Mouse (Mus musculus): ENCODE data around the gene Esrrg. TPM values are rescaled to one million over a fixed set of nuclear protein-coding genes. Genes with fewer than 3 reads are reported as not detected.

Esrrg gene
- polyA plus RNA-seq, 1 experiment from 2014 or later = 23.5 TPM

GRCm38 (mm10) chr1:188060493-188060892, 451.9 kb downstream of the Esrrg start:
- Histone ChIP-seq H3K27me3 (ENCODE audit: control insufficient read depth, insufficient read depth, low read length) (no peaks in the 10 kb centered on the region), H3K9ac (ENCODE audit: low read length) (no peak overlapping the region), H3K9me3 (replicated peaks; ENCODE audit: control insufficient read depth, low read length) (no peaks in the 10 kb centered on the region), H3K4me1 (ENCODE audit: control insufficient read depth, insufficient read depth, low read length) (peaks cover 8% of the 10 kb centered on the region), H3K4me2 (ENCODE audit: low read depth, low read length) (no peak overlapping the region), H3K36me3 (ENCODE audit: control insufficient read depth, insufficient read depth) (peaks cover 5% of the 10 kb centered on the region; the same call in 1 of the 2 replicates), H3K27ac (ENCODE audit: low read length) (no peak overlapping the region), H3K4me3 (ENCODE audit: low read length) (no peak overlapping the region)
- WGBS = 90% methylated on average over 7 of the region's 7 CpGs
- no peak for ATAC-seq (replicated peaks; ENCODE audit: extremely low read depth, insufficient read depth, low FRiP score)

GRCm38 (mm10) chr1:188068833-188069232, 460.2 kb downstream of the Esrrg start:
- no peaks in the 10 kb centered on the region for H3K9me3 ChIP-seq (replicated peaks; ENCODE audit: control insufficient read depth, low read length)
- no peaks in the 10 kb centered on the region for H3K36me3 ChIP-seq (ENCODE audit: control insufficient read depth, insufficient read depth)
- ATAC-seq (replicated peaks; ENCODE audit: extremely low read depth, insufficient read depth, low FRiP score) = no peak
- H3K4me3 ChIP-seq (ENCODE audit: low read length) = no peak overlapping the region
- H3K9ac ChIP-seq (ENCODE audit: low read length) = no peak overlapping the region
- WGBS = 56% methylated on average over 9 of the region's 9 CpGs
- H3K27ac ChIP-seq (ENCODE audit: low read length) = no peak overlapping the region
- H3K27me3 ChIP-seq (ENCODE audit: control insufficient read depth, insufficient read depth, low read length) = no peaks in the 10 kb centered on the region
- H3K4me2 ChIP-seq (ENCODE audit: low read depth, low read length) = no peak overlapping the region
- H3K4me1 ChIP-seq (ENCODE audit: control insufficient read depth, insufficient read depth, low read length) = no peaks in the 10 kb centered on the region

DNA sequence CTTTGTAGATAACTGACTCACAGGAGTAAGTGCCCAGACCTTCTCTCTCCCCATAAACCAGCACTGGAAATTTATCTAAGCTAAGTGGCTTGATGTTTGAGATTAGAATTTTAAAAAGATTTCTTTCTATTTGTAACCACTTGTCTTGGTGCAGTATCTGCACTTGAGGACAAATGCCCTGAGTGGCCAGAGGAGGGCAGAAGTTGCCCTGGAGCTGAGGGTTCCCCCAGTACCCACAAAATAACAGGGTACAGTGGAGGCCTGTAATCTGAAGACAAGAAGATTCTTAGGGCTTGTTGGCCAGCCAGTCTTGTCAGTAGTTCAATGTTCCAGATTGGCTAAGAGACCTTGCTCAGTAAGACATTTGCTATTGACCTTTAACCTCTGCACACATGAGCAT, 461.3 kb downstream of the Esrrg start:
- Histone ChIP-seq H3K4me1 (ENCODE audit: control insufficient read depth, insufficient read depth, low read length) (no peaks in the 10 kb centered on the region), H3K27ac (ENCODE audit: low read length) (no peak overlapping the region), H3K9ac (ENCODE audit: low read length) (no peak overlapping the region), H3K4me2 (ENCODE audit: low read depth, low read length) (no peak overlapping the region), H3K9me3 (replicated peaks; ENCODE audit: control insufficient read depth, low read length) (no peaks in the 10 kb centered on the region), H3K4me3 (ENCODE audit: low read length) (no peak overlapping the region), H3K27me3 (ENCODE audit: control insufficient read depth, insufficient read depth, low read length) (no peaks in the 10 kb centered on the region), H3K36me3 (ENCODE audit: control insufficient read depth, insufficient read depth) (no peaks in the 10 kb centered on the region)
- ATAC-seq (replicated peaks; ENCODE audit: extremely low read depth, insufficient read depth, low FRiP score) = no peak

- Histone ChIP-seq H3K27me3 (ENCODE audit: control insufficient read depth, insufficient read depth, low read length) (no peaks in the 10 kb centered on the region), H3K36me3 (ENCODE audit: control insufficient read depth, insufficient read depth) (no peaks in the 10 kb centered on the region)
- no peak for ATAC-seq (replicated peaks; ENCODE audit: extremely low read depth, insufficient read depth, low FRiP score)
Observed at GRCm38 (mm10) chr1:188077561-188078195, 469.1 kb downstream of the Esrrg start.

GRCm38 (mm10) chr1:188080261-188080875, 471.8 kb downstream of the Esrrg start:
- Histone ChIP-seq H3K4me1 (ENCODE audit: control insufficient read depth, insufficient read depth, low read length) (peaks cover 10% of the 10 kb centered on the region), H3K4me2 (ENCODE audit: low read depth, low read length) (no peak overlapping the region), H3K4me3 (ENCODE audit: low read length) (no peak overlapping the region), H3K36me3 (ENCODE audit: control insufficient read depth, insufficient read depth) (no peaks in the 10 kb centered on the region), H3K27ac (ENCODE audit: low read length) (no peak overlapping the region), H3K27me3 (ENCODE audit: control insufficient read depth, insufficient read depth, low read length) (no peaks in the 10 kb centered on the region), H3K9ac (ENCODE audit: low read length) (no peak overlapping the region), H3K9me3 (replicated peaks; ENCODE audit: control insufficient read depth, low read length) (no peaks in the 10 kb centered on the region)
- peak; percentile 28; the same call in 1 of the 2 replicates for ATAC-seq (replicated peaks; ENCODE audit: extremely low read depth, insufficient read depth, low FRiP score)
- WGBS = 44% methylated on average over 12 of the region's 12 CpGs

More at GRCm38 (mm10) chr1:188077561-188078195, 469.1 kb downstream of the Esrrg start:
- H3K4me3 ChIP-seq (ENCODE audit: low read length) = no peak overlapping the region
- H3K9ac ChIP-seq (ENCODE audit: low read length) = no peak overlapping the region
- H3K4me2 ChIP-seq (ENCODE audit: low read depth, low read length) = no peak overlapping the region
- H3K4me1 ChIP-seq (ENCODE audit: control insufficient read depth, insufficient read depth, low read length) = peaks cover 5% of the 10 kb centered on the region
- H3K27ac ChIP-seq (ENCODE audit: low read length) = no peak overlapping the region
- 77% methylated on average over 11 of the region's 11 CpGs for WGBS
- H3K9me3 ChIP-seq (replicated peaks; ENCODE audit: control insufficient read depth, low read length) = no peaks in the 10 kb centered on the region

DNA sequence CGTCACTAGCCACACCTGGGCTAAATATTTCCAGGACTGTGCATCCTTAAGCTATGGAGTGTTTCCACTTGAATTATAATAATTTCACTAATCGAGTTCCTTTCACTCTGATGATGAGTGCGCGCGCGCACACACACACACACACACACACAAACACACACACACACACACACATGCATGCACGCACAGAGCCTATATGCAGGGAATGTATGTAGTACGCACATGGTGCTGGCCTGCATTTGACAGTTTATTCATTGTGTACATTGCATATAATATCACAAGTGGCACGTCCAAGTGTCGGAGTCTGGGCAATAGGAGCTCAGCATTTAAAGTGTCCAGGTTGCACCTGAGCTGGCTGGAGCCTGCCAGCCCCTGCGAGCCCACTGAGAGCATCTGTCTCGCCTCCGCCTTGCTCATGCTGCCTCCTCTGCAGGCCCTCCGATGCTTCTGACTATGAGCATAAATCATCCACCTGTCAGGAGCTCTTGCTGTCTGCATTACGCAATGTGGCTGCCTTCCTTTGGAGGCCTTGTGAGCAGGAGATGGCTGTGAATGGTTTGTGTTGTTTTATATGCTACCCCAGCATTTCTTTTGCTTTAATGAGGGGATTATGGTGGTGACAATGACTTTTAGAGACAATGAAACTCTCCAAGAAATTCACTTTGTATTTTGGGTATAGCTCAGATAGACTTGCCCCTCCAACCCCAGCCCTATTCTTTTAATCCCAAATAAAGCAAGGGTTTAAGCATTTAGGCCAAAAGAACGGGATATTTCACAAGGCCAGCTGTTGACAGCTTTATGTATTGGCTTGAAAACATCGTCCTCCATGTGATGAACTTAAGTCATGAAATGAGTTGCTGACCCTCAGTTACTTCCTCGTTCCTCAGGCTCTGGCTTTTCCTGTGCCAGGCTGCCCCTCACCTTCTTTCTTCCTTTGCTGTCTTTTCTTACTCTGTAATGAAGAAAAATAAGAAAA, 474.4 kb downstream of the Esrrg start:
- Histone ChIP-seq H3K4me3 (ENCODE audit: low read length) (no peak overlapping the region), H3K27ac (ENCODE audit: low read length) (no peak overlapping the region), H3K9me3 (replicated peaks; ENCODE audit: control insufficient read depth, low read length) (no peaks in the 10 kb centered on the region), H3K27me3 (ENCODE audit: control insufficient read depth, insufficient read depth, low read length) (no peaks in the 10 kb centered on the region), H3K4me1 (ENCODE audit: control insufficient read depth, insufficient read depth, low read length) (peaks cover 17% of the 10 kb centered on the region), H3K36me3 (ENCODE audit: control insufficient read depth, insufficient read depth) (no peaks in the 10 kb centered on the region), H3K4me2 (ENCODE audit: low read depth, low read length) (no peak overlapping the region), H3K9ac (ENCODE audit: low read length) (no peak overlapping the region)
- 73% methylated on average over 18 of the region's 18 CpGs for WGBS
- no peak for ATAC-seq (replicated peaks; ENCODE audit: extremely low read depth, insufficient read depth, low FRiP score)

GRCm38 (mm10) chr1:188085116-188085879, 476.7 kb downstream of the Esrrg start:
- no peak overlapping the region for H3K4me2 ChIP-seq (ENCODE audit: low read depth, low read length)

DNA sequence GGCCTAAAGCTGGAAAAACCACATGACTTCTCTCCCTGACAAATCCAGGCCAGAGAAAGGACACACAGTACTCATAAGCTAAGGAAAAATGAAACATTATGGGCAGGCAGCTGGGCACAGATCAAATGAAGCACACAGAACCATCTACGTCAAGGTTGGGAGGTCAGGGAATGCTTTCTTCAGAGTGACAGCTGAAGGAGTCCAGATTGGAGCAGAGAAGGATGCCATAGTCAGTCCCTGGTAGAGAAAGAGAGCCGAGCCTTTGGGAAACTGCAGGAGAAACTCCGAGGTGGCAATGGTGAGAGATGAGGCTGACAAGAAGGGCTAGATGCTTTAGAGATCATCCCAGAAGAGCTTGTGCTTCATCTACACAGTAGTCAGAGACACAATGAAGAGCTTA, 485.1 kb downstream of the Esrrg start:
- H3K27ac ChIP-seq (ENCODE audit: low read length) = peak overlapping the region; percentile 65

More at GRCm38 (mm10) chr1:188085116-188085879, 476.7 kb downstream of the Esrrg start:
- Histone ChIP-seq H3K36me3 (ENCODE audit: control insufficient read depth, insufficient read depth) (no peaks in the 10 kb centered on the region), H3K27ac (ENCODE audit: low read length) (no peak overlapping the region), H3K4me1 (ENCODE audit: control insufficient read depth, insufficient read depth, low read length) (peaks cover 15% of the 10 kb centered on the region), H3K9ac (ENCODE audit: low read length) (no peak overlapping the region), H3K4me3 (ENCODE audit: low read length) (no peak overlapping the region), H3K27me3 (ENCODE audit: control insufficient read depth, insufficient read depth, low read length) (no peaks in the 10 kb centered on the region), H3K9me3 (replicated peaks; ENCODE audit: control insufficient read depth, low read length) (no peaks in the 10 kb centered on the region)
- WGBS = 60% methylated on average over 13 of the region's 13 CpGs
- no peak for ATAC-seq (replicated peaks; ENCODE audit: extremely low read depth, insufficient read depth, low FRiP score)

More for the DNA sequence above, 485.1 kb downstream of the Esrrg start:
- peak overlapping the region; percentile 5; the same call in 1 of the 2 replicates for H3K9ac ChIP-seq (ENCODE audit: low read length)
- H3K36me3 ChIP-seq (ENCODE audit: control insufficient read depth, insufficient read depth) = no peaks in the 10 kb centered on the region
- 36% methylated on average over 3 of the region's 3 CpGs for WGBS
- no peaks in the 10 kb centered on the region for H3K27me3 ChIP-seq (ENCODE audit: control insufficient read depth, insufficient read depth, low read length)
- H3K4me3 ChIP-seq (ENCODE audit: low read length) = no peak overlapping the region
- ATAC-seq (replicated peaks; ENCODE audit: extremely low read depth, insufficient read depth, low FRiP score) = no peak
- H3K4me1 ChIP-seq (ENCODE audit: control insufficient read depth, insufficient read depth, low read length) = peaks cover 10% of the 10 kb centered on the region; the same call in 1 of the 2 replicates
- H3K9me3 ChIP-seq (replicated peaks; ENCODE audit: control insufficient read depth, low read length) = no peaks in the 10 kb centered on the region
- H3K4me2 ChIP-seq (ENCODE audit: low read depth, low read length) = no peak overlapping the region

All from heart, embryonic 16.5 days (tissue).